Mouse (Mus musculus) thymus, postnatal 4 days (tissue): ENCODE measurements around the gene Snx22.
A peak's percentile ranks its signal among the peaks of the same experiment; 100 is the strongest.

Experiments
- DNase-seq: peaks from one replicate; pipeline ENCODE4 v3.0.0; 2021

Snx22 gene

GRCm38 (mm10) chr9:66068056-66068455, 1.5 kb downstream of the Snx22 start:
- no peak for DNase-seq

GRCm38 (mm10) chr9:66067542-66067941, 2.0 kb downstream of the Snx22 start:
- DNase-seq: peak; percentile 38

GRCm38 (mm10) chr9:66066791-66067190, 2.7 kb downstream of the Snx22 start:
- DNase-seq: no peak

GRCm38 (mm10) chr9:66064316-66064715, 5.2 kb downstream of the Snx22 start:
- no peak for DNase-seq

GRCm38 (mm10) chr9:66063446-66063845, 6.1 kb downstream of the Snx22 start:
- no peak for DNase-seq

- DNase-seq: no peak
Observed at GRCm38 (mm10) chr9:66061656-66062055, 7.9 kb downstream of the Snx22 start.

- DNase-seq: no peak
Observed at GRCm38 (mm10) chr9:66060986-66061385, 8.5 kb downstream of the Snx22 start.

- DNase-seq: no peak
Observed at GRCm38 (mm10) chr9:66060308-66060647, 9.2 kb downstream of the Snx22 start.

GRCm38 (mm10) chr9:66059583-66060307, 9.8 kb downstream of the Snx22 start, which contains the start of gene Ppib:
Ppib (plus strand) TSS chr9:66060222.
- peak; percentile 97 for DNase-seq

- no peak for DNase-seq
Observed at GRCm38 (mm10) chr9:66053620-66054019, 15.9 kb downstream of the Snx22 start.

- no peak for DNase-seq
Observed at GRCm38 (mm10) chr9:66052731-66053130, 16.8 kb downstream of the Snx22 start.

- no peak for DNase-seq
Observed at GRCm38 (mm10) chr9:66051493-66051892, 18.0 kb downstream of the Snx22 start.

GRCm38 (mm10) chr9:66049931-66050601, 19.5 kb downstream of the Snx22 start:
- no peak for DNase-seq

- DNase-seq: no peak
Observed at GRCm38 (mm10) chr9:66043241-66043640, 26.3 kb downstream of the Snx22 start.

- DNase-seq: no peak
Observed at GRCm38 (mm10) chr9:66042331-66042730, 27.2 kb downstream of the Snx22 start.

GRCm38 (mm10) chr9:66040801-66041200, 28.7 kb downstream of the Snx22 start:
- no peak for DNase-seq

- DNase-seq: no peak
Observed at GRCm38 (mm10) chr9:66039290-66039689, 30.2 kb downstream of the Snx22 start.

- no peak for DNase-seq
Observed at GRCm38 (mm10) chr9:66038581-66038980, 30.9 kb downstream of the Snx22 start.

GRCm38 (mm10) chr9:66038082-66038481, 31.4 kb downstream of the Snx22 start:
- DNase-seq: no peak

- DNase-seq: no peak
Observed at GRCm38 (mm10) chr9:66020601-66021000, 48.9 kb downstream of the Snx22 start.
